Mouse (Mus musculus): ENCODE measurements around the gene Ptpn23. TPM values are rescaled to one million over a fixed set of nuclear protein-coding genes. Genes with fewer than 3 reads are reported as not detected.

Ptpn23 gene
- 1 to 10 TPM; 3.7 to 5.1 TPM for polyA plus RNA-seq (2017; shearing (Covaris generic))

DNA sequence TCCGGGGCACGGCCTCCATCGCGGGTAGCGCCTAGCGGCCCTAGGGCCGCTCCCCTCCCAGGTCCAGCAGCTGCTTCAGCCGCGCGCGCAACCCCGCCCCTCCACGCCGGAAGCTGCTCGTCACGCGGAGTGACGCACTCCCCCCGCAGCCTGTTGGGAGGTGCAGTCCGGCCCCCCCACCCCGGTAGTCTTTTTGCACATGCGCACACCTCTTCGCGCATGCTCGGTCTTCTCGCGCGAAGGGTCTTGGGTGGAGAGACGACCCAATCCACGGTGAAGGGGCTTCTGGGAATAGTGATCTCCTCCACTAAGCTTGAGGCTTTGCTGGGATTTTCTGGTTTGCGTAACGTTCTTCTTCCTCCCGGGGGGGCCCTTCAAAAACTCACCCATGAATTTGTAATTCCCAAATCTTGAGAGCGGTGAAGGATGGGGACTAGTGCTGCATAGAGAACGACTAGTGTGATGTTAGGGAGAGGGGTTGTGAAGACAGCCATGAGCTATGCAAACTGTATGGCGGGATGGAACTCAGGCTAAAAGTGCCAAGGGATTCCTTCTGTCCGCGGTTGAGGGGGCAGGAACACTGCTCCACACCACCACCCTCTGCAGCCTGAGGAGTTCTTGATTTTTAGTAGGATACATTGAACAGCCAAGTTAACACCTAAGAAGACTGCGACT lies at the start of gene Ptpn23:
Gene Ptpn23, minus strand, starts transcription at position 115 of the 675 bp plus-strand sequence.

DNA sequence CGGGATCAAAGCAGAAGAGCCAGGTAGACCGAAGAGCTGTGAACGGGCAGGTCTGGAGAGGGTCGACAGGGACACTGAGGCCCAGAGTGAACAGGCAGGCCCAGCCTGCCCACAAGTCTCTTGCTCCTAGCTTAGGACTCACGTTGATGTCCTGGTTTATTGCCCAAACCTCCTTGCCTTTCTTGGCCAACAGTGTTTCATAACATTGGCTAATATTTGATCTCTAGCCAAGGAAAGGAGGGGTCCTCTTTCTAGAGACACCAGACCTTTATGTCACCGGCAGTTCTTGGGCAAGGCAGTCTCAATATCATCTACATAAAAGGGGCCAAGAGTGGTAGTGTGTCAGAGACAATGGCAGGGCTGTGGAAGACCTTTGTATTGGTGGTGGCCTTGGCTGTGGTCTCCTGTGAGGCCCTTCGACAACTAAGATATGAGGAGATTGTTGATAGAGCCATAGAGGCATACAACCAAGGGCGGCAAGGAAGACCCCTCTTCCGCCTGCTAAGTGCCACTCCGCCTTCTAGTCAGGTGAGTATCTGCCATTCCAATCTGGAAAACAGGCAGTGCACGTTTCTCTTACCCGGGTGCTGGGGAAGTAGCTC lies 11.6 kb upstream of the Ptpn23 start, which contains the start of gene Ngp:
Gene Ngp, plus strand, starts transcription at position 237 of the 602 bp plus-strand sequence.

Other genes starting within 250 kb of the Ptpn23 start
- under 1 TPM; 0.11 to 0.15 TPM for gene Cspg5, start 164.4 kb downstream of the Ptpn23 start, polyA plus RNA-seq (2017; shearing (Covaris generic))
- gene Elp6, start 103.0 kb downstream of the Ptpn23 start, polyA plus RNA-seq (2017; shearing (Covaris generic)): 10 to 100 TPM; 12.9 to 13.7 TPM
- gene Scap, start 74.9 kb downstream of the Ptpn23 start, polyA plus RNA-seq (2017; shearing (Covaris generic)): 10 to 100 TPM; 45.2 to 58.8 TPM
- gene Ngp, start 11.5 kb upstream of the Ptpn23 start, polyA plus RNA-seq (2017; shearing (Covaris generic)): under 1 TPM; 0.28 to 0.52 TPM
- gene Klhl18, start 68.5 kb upstream of the Ptpn23 start, polyA plus RNA-seq (2017; shearing (Covaris generic)): 1 to 10 TPM; 6.8 to 8.0 TPM
- under 1 TPM; 0.27 to 0.38 TPM for gene Kif9, start 68.7 kb upstream of the Ptpn23 start, polyA plus RNA-seq (2017; shearing (Covaris generic))
- gene Setd2, start 124.4 kb upstream of the Ptpn23 start, polyA plus RNA-seq (2017; shearing (Covaris generic)): 10 to 100 TPM; 31.2 to 36.0 TPM
- 1 to 10 TPM; 1.0 to 3.1 TPM for gene Nradd, start 216.2 kb upstream of the Ptpn23 start, polyA plus RNA-seq (2017; shearing (Covaris generic))
- 10 to 100 TPM; 26.7 to 84.1 TPM for gene Nbeal2, start 245.9 kb upstream of the Ptpn23 start, polyA plus RNA-seq (2017; shearing (Covaris generic))
- 100 to 1,000 TPM; 302 to 304 TPM for gene Ccdc12, start 248.3 kb upstream of the Ptpn23 start, polyA plus RNA-seq (2017; shearing (Covaris generic))

All from activated CD4-positive, CD25-positive, alpha-beta regulatory T cell (primary cell).